Mouse (Mus musculus): ENCODE measurements around the gene Raet1d.
"Not testable (repeated sequence)": the region's sequence is repeated elsewhere in the genome, so short reads cannot be mapped to it uniquely, and the experiment has no call there.

Raet1d gene

DNA sequence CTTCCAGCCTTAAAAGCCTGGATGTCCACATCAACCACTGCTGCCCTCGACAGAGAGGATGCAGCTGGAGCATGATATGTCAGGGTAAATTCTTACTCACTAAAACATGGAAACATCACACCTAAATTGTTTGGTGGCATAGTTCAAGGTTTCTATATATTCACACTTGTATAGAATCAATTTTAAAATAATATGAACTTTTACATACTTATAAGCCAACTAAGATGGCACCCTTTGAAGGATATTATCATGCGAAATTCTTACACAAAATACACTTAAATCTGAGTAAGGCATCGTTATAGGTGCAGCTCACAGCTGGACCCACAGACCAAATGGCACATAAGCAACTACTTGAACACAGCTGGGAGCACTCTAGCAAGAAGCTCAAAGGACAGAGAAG lies at the start of gene Raet1d:
Raet1d (plus strand) TSS at position 301 of the 400 bp plus-strand sequence.
- DNase-seq, result not testable (repeated sequence)

DNA sequence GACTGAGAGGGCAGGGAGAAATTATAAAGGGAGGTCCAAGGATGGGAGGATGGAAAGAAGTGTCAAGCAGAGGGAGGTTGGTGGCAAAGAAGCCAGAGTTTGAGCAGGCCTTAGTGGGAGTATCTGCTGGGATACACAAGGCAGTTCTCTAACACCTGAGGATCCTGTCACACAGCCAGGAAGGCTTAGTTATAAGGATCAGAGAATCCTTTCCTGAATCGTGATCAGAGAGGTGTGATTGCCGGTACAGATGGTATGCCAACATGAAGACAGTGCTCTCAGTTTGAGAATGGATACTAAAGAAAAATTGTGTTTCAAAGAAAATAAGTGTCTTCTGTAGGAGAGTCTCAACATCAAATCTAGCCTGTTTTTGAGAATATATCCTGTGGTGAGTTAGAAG lies 37.5 kb upstream of the Raet1d start:
- DNase-seq, result no peak

DNA sequence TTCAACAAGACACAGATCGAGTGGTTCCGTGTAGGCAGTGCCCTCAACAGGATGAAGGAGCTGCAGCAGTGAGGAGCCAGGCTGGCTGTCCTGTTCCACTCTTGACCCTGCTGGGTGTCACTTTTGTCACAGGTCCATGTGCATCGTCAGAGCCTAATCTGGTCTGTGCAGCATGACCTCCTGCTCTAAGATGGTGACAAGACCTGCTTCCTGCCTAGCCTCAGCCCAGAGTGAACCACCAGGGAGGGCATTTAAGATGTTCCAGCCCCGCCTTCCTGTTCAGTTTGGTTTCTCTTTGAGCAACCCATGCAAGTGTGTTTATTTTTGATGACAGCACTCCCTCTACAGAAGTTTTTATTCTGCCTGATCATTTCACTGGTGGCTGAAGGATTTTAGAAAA lies 14.6 kb upstream of the Raet1d start:
- not testable (repeated sequence) for DNase-seq

DNA sequence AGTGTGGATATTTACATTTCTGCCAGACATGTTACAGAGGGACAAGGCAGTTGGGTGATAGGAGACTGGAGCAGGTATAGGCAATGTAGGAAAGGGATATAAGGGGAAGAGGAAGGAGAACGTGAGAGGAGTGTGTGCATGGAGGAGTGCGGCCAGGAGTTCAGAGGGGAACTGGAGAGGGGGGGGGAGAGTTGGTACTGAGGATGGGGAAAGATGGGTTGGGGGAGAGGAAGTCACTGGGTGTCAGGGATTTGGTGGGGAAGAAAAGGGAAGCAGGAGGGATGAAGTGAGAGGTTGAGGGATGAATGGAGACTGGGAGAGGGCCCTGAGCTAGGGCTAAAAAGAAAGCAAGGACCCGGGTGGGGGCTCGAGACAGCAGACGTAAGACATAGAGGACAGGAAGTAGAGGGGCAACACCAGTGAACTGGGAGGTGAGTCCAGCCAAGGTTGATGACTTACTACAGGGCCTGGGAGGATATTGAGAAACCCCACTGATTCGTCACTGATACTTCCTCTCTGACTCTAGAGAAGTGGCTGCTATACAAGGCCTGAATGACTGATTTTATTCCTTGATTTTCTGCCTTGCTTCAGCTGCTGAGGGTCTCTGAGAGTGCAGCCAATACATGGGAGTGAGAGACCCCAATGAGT lies 6.7 kb upstream of the Raet1d start:
- DNase-seq, result not testable (repeated sequence)

DNA sequence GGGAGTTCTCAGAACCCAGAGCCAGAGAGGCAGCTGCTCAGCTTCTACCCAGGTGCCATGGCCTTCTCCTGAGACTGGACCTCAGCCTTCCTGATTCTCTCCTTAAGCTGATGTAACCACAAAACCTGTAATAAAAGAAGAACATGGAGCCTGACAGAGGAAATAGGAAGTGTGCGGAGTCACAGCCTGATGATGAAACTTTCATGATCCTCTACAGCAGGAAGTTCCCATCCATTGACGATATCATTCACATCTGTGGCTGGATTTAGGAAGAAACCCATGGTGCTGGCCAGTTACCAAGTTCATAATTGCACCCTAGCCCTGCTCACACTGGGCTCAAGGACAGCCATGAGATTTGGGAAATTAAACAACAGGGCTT lies 6.2 kb upstream of the Raet1d start:
- DNase-seq, result not testable (repeated sequence)

DNA sequence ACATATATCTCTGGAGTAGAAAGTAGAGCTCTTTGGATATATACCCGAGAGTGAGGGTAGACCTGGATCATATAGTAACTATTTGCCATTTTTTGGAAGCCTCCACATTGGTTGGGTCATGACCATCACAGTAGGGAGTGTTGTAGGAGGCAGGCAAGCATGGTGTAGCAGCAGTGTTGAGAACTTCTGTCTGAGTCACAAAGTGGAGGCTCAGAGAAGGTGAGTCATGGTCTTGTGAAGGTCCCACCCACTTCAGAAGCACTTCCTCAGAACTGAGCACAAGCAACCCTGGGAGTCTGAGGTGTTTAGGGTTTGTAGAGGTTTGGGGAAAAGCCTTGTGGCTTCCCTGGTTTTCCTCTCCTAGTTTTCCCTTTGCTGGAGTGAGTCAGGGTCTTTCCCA lies 3.0 kb upstream of the Raet1d start:
- DNase-seq, result not testable (repeated sequence)

DNA sequence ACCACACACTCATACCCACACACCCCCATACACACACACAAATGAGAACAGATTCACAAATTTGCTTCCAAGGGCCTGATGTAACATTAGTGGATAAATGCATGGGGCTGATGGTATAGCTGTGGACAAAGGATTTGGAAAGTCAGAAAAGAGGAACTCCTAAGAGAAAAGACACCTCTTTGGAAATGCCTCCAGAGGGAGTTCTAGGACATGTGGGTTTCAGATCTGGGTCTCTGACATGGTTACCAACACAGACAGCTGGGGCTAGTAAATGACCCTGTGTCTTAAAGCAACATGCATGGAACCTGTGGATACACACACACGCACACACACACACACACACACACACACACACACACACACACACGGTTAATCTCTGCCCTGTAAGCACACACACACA lies 605 bp downstream of the Raet1d start:
- DNase-seq, result not testable (repeated sequence)

DNA sequence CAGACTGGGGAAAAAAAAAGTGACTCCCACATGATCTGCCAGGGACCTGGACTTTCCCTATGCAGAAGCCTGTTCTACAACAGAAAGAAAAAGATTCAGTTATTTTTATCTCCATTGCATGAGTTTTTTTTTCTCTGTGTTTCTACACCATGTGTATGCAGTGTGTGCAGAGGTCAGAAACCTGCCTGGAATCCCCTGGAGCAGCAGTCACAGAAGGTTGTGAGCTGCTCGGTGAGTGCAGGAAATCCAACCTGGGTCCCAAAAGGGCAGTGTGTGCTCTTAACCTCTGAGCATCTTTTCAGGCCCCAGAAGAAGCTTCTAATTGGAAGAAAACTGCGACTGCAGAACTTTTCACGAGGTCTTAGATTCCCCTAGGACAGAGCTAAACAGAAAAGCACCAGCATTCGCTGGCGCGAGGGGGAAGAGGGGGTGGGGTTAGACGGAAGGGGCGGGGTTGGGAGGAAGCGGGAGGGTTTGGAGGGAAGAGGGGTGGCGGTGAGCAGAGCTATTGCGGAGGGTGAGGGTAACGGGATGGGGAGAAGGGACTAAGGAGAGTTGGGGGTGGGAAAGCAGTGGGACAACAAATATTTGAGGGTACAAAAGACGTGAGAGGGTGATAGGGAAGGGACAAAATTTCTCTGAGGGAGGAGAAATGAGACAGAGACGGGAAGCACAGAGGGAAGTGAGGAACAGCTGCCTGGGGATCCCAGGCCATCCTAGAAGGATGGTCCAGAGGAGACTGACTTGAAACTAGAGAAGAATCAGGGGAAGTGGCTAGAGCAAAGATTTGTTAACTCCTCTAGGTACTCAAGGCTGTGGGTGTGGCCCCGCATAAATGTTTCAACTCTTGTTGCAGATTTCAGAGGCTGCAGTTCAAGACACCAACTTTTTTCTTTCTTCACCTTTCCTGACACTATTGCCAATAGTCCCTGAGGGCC lies 1.3 kb downstream of the Raet1d start:
- DNase-seq, result peak; percentile 25

DNA sequence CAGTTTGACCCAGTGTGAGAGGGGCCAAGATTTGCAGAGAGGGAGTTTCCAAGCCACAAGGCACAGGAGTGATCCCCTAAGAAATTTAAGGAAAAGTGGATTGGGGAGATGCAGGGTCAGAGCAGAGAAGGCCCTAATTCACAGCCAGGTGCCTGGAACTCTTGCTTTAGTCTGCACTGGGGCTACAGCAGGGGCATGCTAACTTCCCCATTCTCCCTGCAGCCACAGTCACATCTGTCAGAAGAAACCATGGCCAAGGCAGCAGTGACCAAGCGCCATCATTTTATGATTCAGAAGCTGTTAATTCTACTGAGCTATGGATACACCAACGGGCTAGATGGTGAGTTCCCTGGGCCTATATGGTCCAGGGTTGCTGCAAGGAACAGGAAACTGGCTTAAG lies 2.1 kb downstream of the Raet1d start:
- not testable (repeated sequence) for DNase-seq

DNA sequence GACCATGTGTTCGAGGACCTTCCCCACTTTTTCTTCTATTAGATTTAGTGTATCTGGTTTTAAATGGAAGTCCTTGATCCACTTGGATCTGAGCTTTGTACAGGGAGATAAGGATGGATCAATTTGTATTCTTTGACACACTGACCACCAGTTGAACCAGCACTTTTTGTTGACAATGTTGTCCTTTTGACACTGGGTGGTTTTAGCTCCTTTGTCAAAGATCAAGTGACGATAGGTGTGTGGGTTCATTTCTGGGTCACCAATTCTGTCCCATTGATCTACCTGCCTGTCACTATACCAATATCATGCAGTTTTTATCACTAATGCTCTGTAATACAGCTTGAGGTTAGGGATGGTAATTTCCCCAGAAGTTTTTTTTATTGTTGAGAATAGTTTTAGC lies 4.6 kb downstream of the Raet1d start:
- DNase-seq, result not testable (repeated sequence)

DNA sequence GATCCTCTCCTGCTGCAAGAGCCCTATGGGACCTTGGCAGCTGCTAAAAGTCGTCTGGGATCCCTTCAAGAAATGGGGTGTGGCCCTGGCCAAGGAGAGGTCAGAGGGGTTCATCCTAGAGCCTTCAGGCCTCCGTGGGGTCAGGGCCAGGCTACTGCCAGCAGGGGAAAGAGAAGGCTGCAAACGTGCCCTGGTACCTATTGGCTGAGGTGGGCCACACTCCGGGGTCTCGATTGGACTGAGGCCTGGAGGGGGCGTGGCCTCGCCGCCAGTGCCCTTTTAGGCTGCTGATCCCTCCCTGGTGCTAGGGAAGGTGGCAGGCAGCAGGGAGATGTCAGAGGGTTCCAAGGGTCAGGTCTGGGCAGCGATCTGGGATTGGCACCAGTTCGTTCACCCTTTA lies 20.9 kb downstream of the Raet1d start:
- DNase-seq, result not testable (repeated sequence)

DNA sequence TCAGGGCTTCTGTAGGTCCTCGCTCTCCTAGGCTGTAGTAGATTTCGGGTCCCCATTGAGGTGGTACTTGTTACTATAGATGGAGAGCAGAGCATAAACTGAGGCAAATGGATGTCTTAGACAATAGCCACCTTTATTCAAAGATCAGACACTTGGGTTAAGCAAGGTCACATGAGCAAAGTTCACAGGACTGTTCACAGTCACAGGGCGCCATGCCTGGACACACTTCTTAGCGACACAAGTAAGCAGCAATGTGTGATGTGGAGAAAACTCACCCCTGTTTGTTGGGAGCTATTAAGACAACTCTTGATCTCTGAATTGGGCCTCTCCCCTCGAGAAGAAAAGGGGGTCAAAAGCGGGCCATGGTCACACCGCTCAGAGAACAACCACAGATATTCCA lies 29.8 kb downstream of the Raet1d start:
- DNase-seq, result not testable (repeated sequence)

DNA sequence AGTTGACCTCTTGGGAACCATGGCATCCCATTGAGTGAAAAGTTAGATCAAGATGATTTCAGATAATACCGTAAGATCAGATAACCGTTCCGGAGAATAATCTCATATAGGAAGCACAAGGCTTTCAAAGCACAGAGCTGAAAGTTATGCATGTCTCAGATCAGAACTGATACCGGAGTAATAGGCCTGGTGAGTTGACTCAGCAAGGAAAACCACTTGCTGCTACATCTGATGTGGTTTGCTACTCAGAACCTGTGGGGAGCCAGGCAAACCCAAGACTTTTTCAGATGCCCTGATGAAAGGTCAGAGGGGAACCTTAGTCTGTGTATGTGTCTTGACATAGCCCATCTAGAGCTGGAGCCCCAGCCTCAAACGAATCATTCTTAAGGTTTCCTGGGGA lies 31.3 kb downstream of the Raet1d start:
- DNase-seq, result not testable (repeated sequence)

DNA sequence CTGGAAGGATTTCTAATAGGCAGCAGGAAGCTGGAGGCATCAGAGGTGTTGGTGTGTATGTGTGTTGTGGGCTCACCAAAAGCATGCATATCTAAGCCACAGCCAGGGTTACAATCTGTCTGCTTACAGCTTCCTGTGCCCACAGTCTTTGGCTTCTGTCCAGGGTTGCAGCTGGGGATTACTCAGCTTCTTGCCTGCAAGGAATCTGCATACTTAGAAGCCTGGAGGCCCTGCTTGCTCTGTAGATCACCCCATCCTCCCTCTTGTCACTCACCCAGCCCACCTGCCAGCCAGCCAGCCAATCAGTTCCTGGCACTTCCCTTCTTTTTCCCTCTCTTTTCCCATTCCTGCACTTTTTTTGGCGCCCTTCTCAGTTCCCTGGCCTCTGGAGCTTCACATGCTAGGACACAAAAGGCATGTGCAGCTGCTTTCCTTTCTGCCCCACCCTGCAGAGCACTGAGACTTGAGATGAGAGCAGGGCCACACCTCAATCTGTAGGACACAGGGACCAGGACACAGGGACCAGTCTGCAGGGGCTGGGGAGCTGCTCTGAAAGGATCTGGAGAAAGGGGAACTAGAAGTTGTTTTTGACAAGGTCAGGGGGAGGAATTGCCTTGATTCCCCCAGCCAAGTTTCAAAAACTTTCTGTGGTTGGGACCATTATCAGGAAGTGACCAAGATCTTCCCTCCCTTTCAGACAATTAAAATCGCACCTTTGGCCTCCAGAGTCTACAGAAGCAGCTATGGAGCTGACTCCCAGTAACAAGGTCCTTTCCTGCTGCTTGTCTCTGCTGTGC lies 32.9 kb downstream of the Raet1d start:
- not testable (repeated sequence) for DNase-seq

DNA sequence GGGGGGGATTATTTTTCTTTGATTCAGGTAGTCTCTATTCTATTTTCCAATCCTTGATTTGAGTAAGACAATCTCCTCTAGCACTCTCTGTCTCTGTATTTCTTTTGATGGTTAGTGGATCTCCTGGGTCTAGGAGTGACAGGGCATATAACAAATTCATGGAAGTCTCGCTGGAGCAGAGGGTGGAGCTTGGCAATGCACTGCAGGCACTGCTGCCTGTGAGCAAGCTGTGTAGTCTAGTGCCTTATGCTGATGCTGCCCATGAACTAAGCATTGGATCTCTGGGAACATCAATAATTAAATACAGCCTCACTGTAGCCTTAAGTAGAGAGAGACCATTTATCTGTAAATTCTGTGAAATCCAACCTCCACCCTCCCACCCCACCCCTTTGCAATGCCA lies 36.3 kb downstream of the Raet1d start:
- DNase-seq, result not testable (repeated sequence)

DNA sequence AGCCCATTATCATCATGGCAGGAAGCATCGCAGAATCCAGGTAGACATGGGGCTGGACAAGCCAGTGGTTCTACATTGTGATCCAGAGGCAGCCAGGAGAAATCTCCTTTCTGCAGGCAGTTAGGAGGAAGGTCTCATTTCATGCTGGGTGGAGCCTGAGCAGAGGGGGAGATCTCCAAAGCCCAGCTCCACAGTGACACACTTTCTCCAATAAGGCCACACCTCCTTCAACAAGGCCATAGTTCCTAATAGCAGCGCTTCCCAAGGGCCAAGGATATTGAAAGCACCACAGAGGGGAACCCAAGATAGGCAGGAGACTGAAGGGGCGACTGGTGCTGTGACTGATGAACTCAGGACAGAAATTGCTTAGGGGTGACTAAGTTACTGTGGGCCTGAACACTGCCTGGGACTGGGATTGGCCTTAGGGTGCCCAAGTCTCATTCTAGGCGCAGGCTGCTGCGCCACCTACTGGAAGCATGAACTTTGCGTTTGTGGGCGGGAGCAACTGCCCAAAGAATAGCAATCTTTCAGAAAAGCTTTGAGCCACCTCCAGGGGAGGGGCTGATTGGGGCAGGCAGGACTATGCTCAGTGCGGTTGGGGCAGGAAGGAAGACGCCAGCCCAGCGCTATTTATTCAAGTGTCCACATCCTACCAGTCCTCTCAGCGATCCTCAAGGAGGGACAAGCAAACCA lies 42.0 kb downstream of the Raet1d start:
- peak; percentile 61 for DNase-seq

DNA sequence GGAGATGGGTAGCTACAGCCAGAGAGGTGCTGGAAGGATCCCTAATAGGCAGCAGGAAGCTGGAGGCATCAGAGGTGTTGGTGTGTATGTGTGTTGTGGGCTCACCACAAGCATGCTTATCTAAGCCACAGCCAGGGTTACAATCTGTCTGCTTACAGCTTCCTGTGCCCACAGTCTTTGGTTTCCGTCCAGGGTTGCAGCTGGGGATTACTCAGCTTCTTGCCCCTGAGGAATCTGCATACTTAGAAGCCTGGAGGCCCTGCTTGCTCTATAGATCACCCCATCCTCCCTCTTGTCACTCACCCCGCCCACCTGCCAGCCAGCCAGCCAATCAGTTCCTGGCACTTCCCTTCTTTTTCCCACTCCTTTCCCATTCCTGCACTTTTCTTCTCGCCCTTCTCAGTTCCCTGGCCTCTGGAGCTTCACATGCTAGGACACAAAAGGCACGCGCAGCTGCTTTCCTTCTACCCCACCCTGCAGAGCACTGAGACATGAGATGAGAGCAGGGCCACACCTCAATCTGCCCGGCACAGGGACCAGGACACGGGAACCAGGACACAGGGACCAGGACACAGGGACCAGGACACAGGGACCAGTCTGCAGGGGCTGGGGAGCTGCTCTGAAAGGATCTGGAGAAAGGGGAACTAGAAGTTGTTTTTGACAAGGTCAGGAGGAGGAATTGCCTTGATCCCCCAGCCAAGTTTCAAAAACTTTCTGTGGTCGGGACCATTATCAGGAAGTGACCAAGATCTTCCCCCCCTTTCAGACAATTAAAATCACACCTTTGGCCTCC lies 53.5 kb downstream of the Raet1d start:
- peak; percentile 6 for DNase-seq

Data from liver (tissue).